Mouse (Mus musculus): ENCODE data around the gene Dennd5b. TPM values are rescaled to one million over a fixed set of nuclear protein-coding genes. Genes with fewer than 3 reads are reported as not detected.
"Not testable (repeated sequence)": the region's sequence is repeated elsewhere in the genome, so short reads cannot be mapped to it uniquely, and the experiment has no call there.

Dennd5b gene
- total and polyA plus RNA-seq, 3 experiments = 6.9 to 14.3 (median 13.0) TPM

GRCm38 (mm10) chr6:148946881-148947405 lies 154.5 kb downstream of the Dennd5b start:
- no peak for DNase-seq

GRCm38 (mm10) chr6:148946409-148946742 lies 155.1 kb downstream of the Dennd5b start, which contains the start of gene Sinhcaf:
TSS of gene Sinhcaf (minus strand) at chr6:148946467.
- DNase-seq = peak; percentile 99

GRCm38 (mm10) chr6:148945509-148946408 lies 155.7 kb downstream of the Dennd5b start:
- peak; percentile 72 for DNase-seq

GRCm38 (mm10) chr6:148944767-148945508 lies 156.5 kb downstream of the Dennd5b start:
- DNase-seq = peak; percentile 88

GRCm38 (mm10) chr6:148944344-148944766 lies 157.1 kb downstream of the Dennd5b start:
- DNase-seq = no peak

- peak; percentile 40 for DNase-seq
These were observed 157.8 kb downstream of the Dennd5b start for GRCm38 (mm10) chr6:148943695-148944094.

- no peak for DNase-seq
These were observed 159.1 kb downstream of the Dennd5b start for GRCm38 (mm10) chr6:148942406-148942805.

GRCm38 (mm10) chr6:148941880-148942279 lies 159.6 kb downstream of the Dennd5b start:
- DNase-seq = no peak

- not testable (repeated sequence) for DNase-seq
These were observed 161.1 kb downstream of the Dennd5b start for GRCm38 (mm10) chr6:148940383-148940782.

Other genes with a start within 250 kb of the Dennd5b start
- gene Caprin2, start 205.4 kb downstream of the Dennd5b start, total RNA-seq (2021) = 10 to 100 TPM; 10.2 to 16.5 TPM
- 4.2 and 6.9 TPM in 2 replicates for gene Caprin2, start 205.4 kb downstream of the Dennd5b start, polyA plus RNA-seq (2012; rRNA removed)
- 10 to 100 TPM; 19.8 to 21.4 TPM for gene Sinhcaf, start 155.2 kb downstream of the Dennd5b start, total RNA-seq (2021)
- gene Sinhcaf, start 155.2 kb downstream of the Dennd5b start, polyA plus RNA-seq (2012; rRNA removed) = 1.2 and 1.5 TPM in 2 replicates
- gene Gm10203, start 28.5 kb upstream of the Dennd5b start, total RNA-seq (2021) = not detected
- not detected in 2 replicates for gene Gm10203, start 28.5 kb upstream of the Dennd5b start, polyA plus RNA-seq (2012; rRNA removed)
- 10 to 100 TPM; 15.2 to 38.4 TPM for gene Etfbkmt, start 38.2 kb upstream of the Dennd5b start, total RNA-seq (2021)
- 1.8 and 3.4 TPM in 2 replicates for gene Etfbkmt, start 38.2 kb upstream of the Dennd5b start, polyA plus RNA-seq (2012; rRNA removed)
- 10 to 100 TPM; 22.1 to 23.0 TPM for gene Amn1, start 87.0 kb upstream of the Dennd5b start, total RNA-seq (2021)
- gene Amn1, start 87.0 kb upstream of the Dennd5b start, polyA plus RNA-seq (2012; rRNA removed) = 9.1 and 9.2 TPM in 2 replicates
- 10 to 100 TPM; 22.6 to 38.7 TPM for gene Resf1, start 207.7 kb upstream of the Dennd5b start, total RNA-seq (2021)
- 7.4 and 11.3 TPM in 2 replicates for gene Resf1, start 207.7 kb upstream of the Dennd5b start, polyA plus RNA-seq (2012; rRNA removed)